Mouse (Mus musculus) stomach, embryonic 14.5 days (tissue): Measurements from ENCODE around the gene Lin54. TPM values are rescaled to one million over a fixed set of nuclear protein-coding genes. Genes with fewer than 3 reads are reported as not detected.
"Not testable (repeated sequence)": the region's sequence is repeated elsewhere in the genome, so short reads cannot be mapped to it uniquely, and the experiment has no call there.

Source experiments
- ATAC-seq: fragments of 200-750 bp; cut with Nextera tagmentation; 2 replicates; pipeline ENCODE4 v1.8.0; 2017; ENCODE audit warnings: low read depth, moderate TSS enrichment; ENCODE audit not compliant: insufficient number of reproducible peaks, insufficient read depth, low FRiP score
- H3K27ac ChIP-seq: fragments of 300-500 bp; sonication (generic); 2 replicates; pipeline ENCODE4 v1.5.1; 2014; ENCODE audit warnings: mild to moderate bottlenecking, low read length, moderate library complexity, mixed read lengths
- H3K27me3 ChIP-seq: fragments of 300-500 bp; sonication (generic); 2 replicates; pipeline ENCODE4 v1.6.1; 2014; ENCODE audit warnings: low read length, control low read depth, mixed read lengths; ENCODE audit not compliant: control insufficient read depth, insufficient read depth
- H3K36me3 ChIP-seq: fragments of 300-500 bp; sonication (generic); 2 replicates; pipeline ENCODE4 v1.6.1; 2014; ENCODE audit warnings: mild to moderate bottlenecking, control low read depth, low read length, moderate library complexity, mixed read lengths; ENCODE audit not compliant: control insufficient read depth, insufficient read depth
- H3K4me1 ChIP-seq: fragments of 300-500 bp; sonication (generic); 2 replicates; pipeline ENCODE4 v1.6.1; 2014; ENCODE audit warnings: low read length, control low read depth, mixed read lengths; ENCODE audit not compliant: control insufficient read depth, insufficient read depth
- H3K4me2 ChIP-seq: fragments of 300-500 bp; sonication (generic); replicated peaks from 2 replicates; pipeline ENCODE4 v1.6.1; 2014; ENCODE audit warnings: low read depth, low read length, control low read depth
- H3K4me3 ChIP-seq: fragments of 300-500 bp; sonication (generic); 2 replicates; pipeline ENCODE4 v1.5.1; 2014; ENCODE audit warnings: low read depth, low read length, control low read depth
- H3K9ac ChIP-seq: fragments of 300-500 bp; sonication (generic); replicated peaks from 2 replicates; pipeline ENCODE4 v1.6.1; 2014; ENCODE audit warnings: low read depth, mild to moderate bottlenecking, control low read depth, low read length, moderate library complexity, mixed read lengths
- H3K9me3 ChIP-seq: fragments of 300-500 bp; sonication (generic); 2 replicates; pipeline ENCODE4 v1.6.1; 2016; ENCODE audit warnings: low read depth, low read length, control low read depth; ENCODE audit not compliant: control insufficient read depth
- WGBS: fragments of 180-500 bp; shearing (Covaris S2); extraction: QIAGEN DNeasy Blood & Tissue Kit; methylation state at CpG from one replicate; pipeline ENCODE4 v1.1.7; 2014; 5-methylcytosine and 5-hydroxymethylcytosine counted together
- polyA plus RNA-seq: library from polyadenylated mRNA; unstranded; fragments of >200 nt; fragmentation: Nextera tagmentation; extraction: Ambion mirVana; gene quantifications from 2 replicates; pipeline ENCODE4 v1.2.1, GENCODE M21; 2014

Gene Lin54
- polyA plus RNA-seq, 1 experiment from 2014 or later = 16.1 TPM

DNA sequence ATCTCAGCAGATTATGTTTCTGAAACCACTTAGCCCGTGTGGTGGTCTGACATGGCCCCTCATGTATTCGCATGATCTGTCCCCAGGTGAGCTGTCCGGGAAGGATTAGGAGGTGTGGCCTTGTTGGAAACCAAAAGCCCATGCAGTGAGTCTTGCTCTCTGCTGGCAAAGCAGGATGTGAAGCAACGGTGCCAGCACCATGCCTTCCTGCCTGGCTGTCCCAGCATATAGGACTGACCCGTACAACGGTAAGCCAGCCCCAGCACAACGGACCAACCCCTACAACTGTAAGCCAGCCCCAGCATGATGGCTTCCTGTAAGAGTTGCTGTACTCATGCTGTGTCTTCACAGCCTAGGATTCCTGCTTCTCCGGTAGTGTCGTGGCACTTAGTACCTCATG lies 73.2 kb downstream of the Lin54 start:
- WGBS = 51% methylated on average over 9 of the region's 9 CpGs
- H3K27ac ChIP-seq = no peak overlapping the region
- no peaks in the 10 kb centered on the region for H3K9me3 ChIP-seq
- H3K9ac ChIP-seq = peak overlapping the region; percentile 63; the same call in 1 of the 2 replicates
- H3K4me3 ChIP-seq = peak overlapping the region; percentile 53
- peak overlapping the region; percentile 97 for H3K4me2 ChIP-seq
- peaks cover 31% of the 10 kb centered on the region; the same call in 1 of the 2 replicates for H3K4me1 ChIP-seq
- peaks cover 44% of the 10 kb centered on the region for H3K36me3 ChIP-seq
- H3K27me3 ChIP-seq = no peaks in the 10 kb centered on the region
- ATAC-seq = no peak

DNA sequence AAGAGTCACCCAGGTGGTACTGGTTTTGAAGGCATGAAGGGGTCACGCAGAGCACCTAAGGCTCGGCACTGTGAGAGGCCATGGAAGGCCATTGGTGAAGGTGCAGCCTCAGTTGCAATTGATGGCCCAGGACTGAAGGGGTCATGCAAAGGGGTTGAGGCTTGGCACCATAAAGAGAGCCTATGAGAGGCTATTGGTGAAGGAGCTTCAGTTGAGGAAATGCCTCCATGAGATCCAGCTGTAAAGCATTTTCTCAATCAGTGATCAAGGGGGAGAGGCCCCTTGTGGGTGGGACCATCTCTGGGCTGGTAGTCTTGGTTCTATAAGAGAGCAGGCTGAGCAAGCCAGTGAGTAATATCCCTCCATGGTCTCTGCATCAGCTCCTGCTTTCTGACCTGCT lies 74.6 kb downstream of the Lin54 start:
- not testable (repeated sequence) for H3K27me3 ChIP-seq, ATAC-seq, H3K9me3 ChIP-seq, H3K4me2 ChIP-seq, H3K9ac ChIP-seq, H3K4me3 ChIP-seq, H3K27ac ChIP-seq
- Histone ChIP-seq H3K36me3 (peaks cover 58% of the 10 kb centered on the region), H3K4me1 (peaks cover 33% of the 10 kb centered on the region; the same call in 1 of the 2 replicates)
- WGBS = 80% methylated on average over 2 of the region's 2 CpGs

DNA sequence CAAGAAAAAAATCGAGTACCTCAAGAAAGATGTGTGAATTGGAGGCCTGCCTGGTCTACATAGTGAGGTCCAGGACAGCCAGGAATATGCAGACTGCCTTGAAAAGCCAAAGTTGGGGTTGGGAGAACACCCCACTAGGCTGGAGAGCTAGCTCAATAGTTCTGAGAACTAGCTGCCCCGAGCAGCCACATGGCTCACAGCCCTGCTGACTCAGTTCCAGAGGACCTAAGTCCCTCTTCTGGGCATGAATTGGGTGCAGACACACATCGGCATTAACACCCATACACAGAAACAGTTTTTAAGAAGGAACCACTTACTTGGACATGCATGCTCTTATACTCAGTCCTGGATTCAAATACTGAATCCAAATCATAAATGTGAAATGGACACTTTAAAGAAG lies 76.2 kb downstream of the Lin54 start:
- no peak for ATAC-seq
- Histone ChIP-seq H3K4me2 (0 out of 2 replicates have a peak overlapping the region, but pooled peaks have one; percentile 2), H3K4me3 (no peak overlapping the region), H3K4me1 (peaks cover 33% of the 10 kb centered on the region; the same call in 1 of the 2 replicates), H3K9me3 (no peaks in the 10 kb centered on the region), H3K27ac (no peak overlapping the region), H3K27me3 (no peaks in the 10 kb centered on the region), H3K36me3 (peaks cover 73% of the 10 kb centered on the region), H3K9ac (no peak overlapping the region)
- WGBS = 78% methylated on average over 3 of the region's 3 CpGs

DNA sequence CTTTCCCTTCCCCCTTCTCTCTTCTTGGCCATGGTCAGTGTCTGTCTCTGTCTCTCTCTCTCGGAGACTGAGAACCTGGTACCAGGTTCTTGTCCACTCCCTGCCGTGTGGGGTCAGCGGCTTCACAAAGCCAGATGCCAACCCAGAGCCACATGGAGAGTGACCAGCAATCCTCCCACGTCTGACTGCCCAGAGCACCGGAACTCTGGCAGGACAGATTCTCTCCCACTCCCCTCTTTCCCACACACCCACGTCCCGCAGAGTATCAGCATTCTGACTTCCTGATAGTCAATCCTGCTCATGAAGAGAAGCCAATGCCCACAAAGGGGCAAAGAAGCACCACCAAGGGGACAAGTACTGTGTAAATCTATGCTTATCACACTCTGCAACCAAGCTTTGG lies 76.8 kb downstream of the Lin54 start:
- Histone ChIP-seq H3K9me3 (no peaks in the 10 kb centered on the region), H3K4me2 (0 out of 2 replicates have a peak overlapping the region, but pooled peaks have one; percentile 2), H3K36me3 (peaks cover 78% of the 10 kb centered on the region), H3K27ac (no peak overlapping the region), H3K4me3 (no peak overlapping the region), H3K9ac (no peak overlapping the region), H3K4me1 (peaks cover 33% of the 10 kb centered on the region; the same call in 1 of the 2 replicates), H3K27me3 (no peaks in the 10 kb centered on the region)
- 70% methylated on average over 7 of the region's 7 CpGs for WGBS
- ATAC-seq = no peak

DNA sequence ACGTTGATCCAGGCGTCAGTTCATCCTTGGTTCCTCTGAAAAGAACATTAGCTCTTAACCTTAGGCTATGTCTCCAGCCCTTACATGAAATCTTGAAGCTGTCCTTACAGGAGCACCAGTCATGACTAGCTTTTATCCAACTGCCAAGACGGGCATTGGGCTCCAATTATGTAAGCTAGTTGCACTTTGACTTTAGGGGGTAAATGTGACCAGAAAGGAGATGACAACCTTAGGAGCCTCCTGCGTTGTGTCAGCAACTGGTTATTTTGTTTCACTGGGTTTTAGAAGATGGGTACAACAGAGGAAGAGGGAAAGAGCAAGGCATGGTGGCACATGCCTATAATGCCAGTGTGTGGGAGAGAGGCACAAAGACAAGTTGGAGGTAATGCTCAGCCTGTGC lies 81.6 kb downstream of the Lin54 start:
- no peak for ATAC-seq
- H3K27ac ChIP-seq = no peak overlapping the region
- no peaks in the 10 kb centered on the region for H3K27me3 ChIP-seq
- no peak overlapping the region for H3K4me3 ChIP-seq
- no peaks in the 10 kb centered on the region for H3K9me3 ChIP-seq
- peaks cover 50% of the 10 kb centered on the region for H3K36me3 ChIP-seq
- no peak overlapping the region for H3K9ac ChIP-seq
- H3K4me2 ChIP-seq = no peak overlapping the region
- 69% methylated on average over 4 of the region's 4 CpGs for WGBS
- H3K4me1 ChIP-seq = peaks cover 11% of the 10 kb centered on the region

DNA sequence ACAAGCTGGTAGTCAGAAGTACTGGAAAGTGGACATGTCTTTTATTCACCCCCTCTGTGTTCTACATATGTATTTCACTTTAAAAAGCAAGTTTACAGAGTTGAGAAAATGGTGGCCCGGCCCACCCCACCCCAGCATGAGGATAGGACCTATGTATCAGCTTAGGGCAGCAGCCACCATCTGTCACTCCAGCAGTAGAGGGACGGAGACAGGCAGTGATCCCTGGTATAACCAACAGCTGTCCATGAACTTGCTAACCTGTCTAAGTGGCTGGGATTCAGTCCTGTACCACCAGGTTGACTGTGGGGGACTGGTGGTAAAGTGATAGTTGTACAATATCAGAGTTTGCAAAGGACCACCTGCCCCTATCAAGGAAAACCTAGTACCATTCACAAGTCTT lies 82.4 kb downstream of the Lin54 start:
- no peak overlapping the region for H3K9ac ChIP-seq
- ATAC-seq = no peak
- H3K27me3 ChIP-seq = no peaks in the 10 kb centered on the region
- no peak overlapping the region for H3K4me3 ChIP-seq
- no peak overlapping the region for H3K4me2 ChIP-seq
- H3K4me1 ChIP-seq = peaks cover 12% of the 10 kb centered on the region
- peaks cover 43% of the 10 kb centered on the region for H3K36me3 ChIP-seq
- H3K9me3 ChIP-seq = no peaks in the 10 kb centered on the region
- H3K27ac ChIP-seq = no peak overlapping the region
- WGBS = 82% methylated on average over 2 of the region's 2 CpGs

DNA sequence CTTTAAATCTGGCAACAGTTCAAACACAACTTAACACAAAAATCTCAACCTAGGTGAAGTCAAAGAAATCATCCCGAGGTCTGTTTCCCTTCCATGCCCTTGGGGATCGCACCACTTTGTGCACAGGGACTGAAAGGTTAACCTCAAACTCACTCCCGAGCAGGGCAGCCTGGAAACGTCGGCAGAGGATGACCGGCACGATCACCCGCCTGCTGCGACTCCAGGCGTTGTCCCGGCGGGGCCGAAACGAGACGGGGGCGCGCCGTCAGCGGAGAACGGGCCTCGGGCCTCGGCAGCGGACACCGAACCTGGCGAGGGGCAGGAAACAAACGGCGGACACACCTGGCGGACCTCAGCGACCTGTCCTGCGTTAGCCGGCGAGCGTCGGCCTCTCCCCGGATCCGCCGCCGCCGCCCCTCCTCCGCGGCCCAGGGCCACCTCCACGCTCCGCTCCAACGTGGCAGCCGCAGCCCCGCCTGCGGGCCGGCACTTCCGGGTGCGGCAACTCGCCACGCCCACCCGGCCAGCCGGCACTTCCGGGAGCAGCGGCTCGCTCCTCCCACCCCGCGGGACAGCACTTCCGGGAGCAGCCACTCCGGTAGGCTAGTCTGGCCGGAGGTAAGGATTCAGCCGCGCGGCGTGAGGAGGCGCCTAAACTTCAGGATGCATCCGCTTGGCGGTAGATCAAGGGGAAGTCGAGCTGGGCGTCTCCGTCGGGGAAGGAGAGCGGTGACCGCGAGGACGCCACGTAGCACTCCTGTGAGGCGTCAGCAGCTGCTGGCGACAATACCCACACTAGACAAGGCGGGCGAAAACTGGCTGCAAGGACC lies 84.5 kb downstream of the Lin54 start, which contains the start of gene Sec31a:
TSS of gene Sec31a (minus strand) at position 474 of the 830 bp plus-strand sequence.
- no peaks in the 10 kb centered on the region for H3K9me3 ChIP-seq
- H3K27ac ChIP-seq = peak within 1 kb of the TSS; percentile 90
- peak within 1 kb of the TSS; percentile 89 for H3K4me3 ChIP-seq
- no peaks in the 10 kb centered on the region for H3K27me3 ChIP-seq
- peak within 1 kb of the TSS; percentile 84 for H3K9ac ChIP-seq
- under 1% methylated on average over 75 of the region's 82 CpGs for WGBS
- H3K36me3 ChIP-seq = peaks cover 22% of the 10 kb centered on the region
- ATAC-seq = peak; percentile 97
- peaks cover 18% of the 10 kb centered on the region for H3K4me1 ChIP-seq
- peak within 1 kb of the TSS; percentile 76 for H3K4me2 ChIP-seq

DNA sequence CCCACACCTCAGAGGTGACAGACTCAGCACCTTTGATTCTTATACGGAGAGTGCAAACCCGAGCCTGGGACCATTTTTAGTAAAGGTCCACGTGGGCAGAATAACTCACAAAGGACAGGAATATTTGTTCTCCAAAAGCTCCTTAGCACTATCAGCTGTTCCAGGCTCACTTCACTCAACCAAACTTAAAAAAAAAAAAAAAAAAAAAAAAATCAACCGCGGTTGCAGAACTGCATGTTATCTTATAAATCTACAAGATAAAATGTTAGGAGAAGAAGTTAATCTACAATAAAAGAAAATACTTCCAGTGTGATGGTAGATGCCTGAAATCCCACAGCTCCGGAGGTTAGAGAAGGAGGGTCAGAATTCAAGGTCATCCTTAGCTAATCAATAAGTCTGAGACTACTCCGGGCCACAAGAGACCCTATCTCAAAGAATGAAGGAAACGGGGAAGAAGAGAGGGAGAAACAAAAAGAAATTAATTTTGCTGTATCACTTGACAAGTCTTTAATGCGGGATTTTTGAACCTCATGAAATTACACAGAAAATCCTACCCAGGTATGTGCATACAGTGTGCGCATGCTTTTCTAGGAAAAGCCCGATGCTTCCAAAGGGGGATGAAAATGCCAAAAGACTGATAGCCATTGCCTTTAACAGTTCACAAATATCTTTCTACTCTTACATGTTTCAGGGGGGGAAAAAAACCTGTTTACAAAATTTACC lies 85.8 kb downstream of the Lin54 start:
- WGBS = 34% methylated on average over 11 of the region's 11 CpGs
- Histone ChIP-seq H3K27ac (no peak overlapping the region), H3K27me3 (no peaks in the 10 kb centered on the region)

More for the DNA sequence above, 85.8 kb downstream of the Lin54 start:
- peak overlapping the region; percentile 76 for H3K4me2 ChIP-seq
- no peaks in the 10 kb centered on the region for H3K9me3 ChIP-seq
- H3K4me1 ChIP-seq = peaks cover 18% of the 10 kb centered on the region
- H3K36me3 ChIP-seq = peaks cover 9% of the 10 kb centered on the region
- H3K4me3 ChIP-seq = peak overlapping the region; percentile 89
- ATAC-seq = no peak
- peak overlapping the region; percentile 84 for H3K9ac ChIP-seq
